In the genomic region with DNA sequence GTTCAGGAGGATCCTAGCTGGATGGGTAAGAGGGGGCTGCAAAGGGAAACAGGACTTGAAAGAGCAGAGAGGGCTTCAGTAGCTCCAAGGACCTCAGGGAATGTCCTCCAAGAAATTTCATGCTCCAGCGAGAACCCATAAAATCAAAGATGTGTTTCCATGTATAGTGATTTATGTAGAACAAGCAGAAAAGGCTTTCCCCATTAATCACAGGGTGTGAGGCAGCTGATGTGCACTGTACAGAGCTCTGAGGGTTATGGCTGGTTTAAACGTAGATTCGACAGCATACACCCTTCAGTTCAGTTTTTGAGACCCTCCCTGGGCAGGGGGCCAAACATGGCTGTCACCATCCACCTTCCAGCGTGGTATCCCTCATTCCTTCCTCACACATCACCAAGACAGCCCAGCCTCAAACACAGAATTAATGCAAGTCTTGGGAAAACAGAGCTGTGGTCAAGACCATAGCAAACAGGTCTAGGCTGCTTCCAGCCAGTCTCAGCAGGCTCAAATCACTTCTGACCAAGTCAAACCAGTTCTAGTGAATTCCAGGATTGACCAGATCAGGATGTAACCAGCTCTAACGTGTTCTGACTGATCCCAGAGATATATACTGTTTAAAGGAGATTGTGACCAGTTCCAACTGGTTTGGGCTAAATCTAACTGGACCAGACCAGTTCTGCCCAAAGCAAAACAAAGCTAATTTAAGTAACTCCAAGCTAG, we compare ENCODE assay signal across 12 mouse cellular contexts.
DNase-seq lines count a peak whose midpoint lies in the region; ATAC-seq and TF ChIP-seq lines count a peak whose summit lies in the region.
"Had no signal": no experiment of that assay in that cellular context is flagged by ENCODE, and none has a peak within 500 bp of the region (broad histone marks: within the 10 kb centered on the region; RNA-seq: fewer than 3 reads in every experiment).

No protein-coding gene starts in this region.

- no peak overlapping the region for H3K4me2 ChIP-seq in limb, embryonic 12.5 days

- H3K27me3 ChIP-seq in kidney, adult 2 months (replicated peaks; ENCODE audit: control insufficient read depth, insufficient read depth, low read length) = no peaks in the 10 kb centered on the region
- no peaks in the 10 kb centered on the region for H3K27me3 ChIP-seq in limb, embryonic 12.5 days

- H3K9ac ChIP-seq in limb, embryonic 12.5 days (replicated peaks) = no peak overlapping the region

- H3K4me3 ChIP-seq in kidney, adult 2 months (ENCODE audit: insufficient read depth, low read depth, low read length) = no peak overlapping the region
- H3K4me3 ChIP-seq in limb, embryonic 12.5 days (replicated peaks) = no peak overlapping the region

- peak; percentile 64; the same call in 1 of the 2 replicates for ATAC-seq in limb, embryonic 12.5 days (ENCODE audit: insufficient number of reproducible peaks, insufficient read depth, low FRiP score, low TSS enrichment, low read depth)

- no peaks in the 10 kb centered on the region for H3K36me3 ChIP-seq in kidney, adult 2 months (ENCODE audit: control insufficient read depth, insufficient read depth, low read length)
- no peaks in the 10 kb centered on the region for H3K36me3 ChIP-seq in limb, embryonic 12.5 days

- peak; percentile 18 for DNase-seq in 416B (ENCODE audit: low read depth)
- peak; percentile 43 for DNase-seq in embryo, embryonic 10.5 days (ENCODE audit: low spot score)
- DNase-seq in kidney, adult 2 months = peak; percentile 35
- DNase-seq in left cerebral cortex, postnatal 10 days (ENCODE audit: extremely low spot score in 1 of 2, low spot score in 2 of 2) = no peak
- no peak for DNase-seq in testis, postnatal 10 days (ENCODE audit: low spot score)
- DNase-seq in heart, postnatal 4 days = no peak
- no peak for DNase-seq in cerebellum, adult 11-12 months
- DNase-seq: heart, postnatal 36 days; lung, postnatal 14 days; right cerebral cortex, postnatal 4 days; thymus, adult 18-20 months had no signal

- H3K27ac ChIP-seq in kidney, adult 2 months (ENCODE audit: insufficient read depth, low read depth, low read length) = no peak overlapping the region
- peak overlapping the region; percentile 2; the same call in 1 of the 2 replicates for H3K27ac ChIP-seq in limb, embryonic 12.5 days

- 52% methylated on average over 5 of the region's 5 CpGs for WGBS in kidney, adult 2 months
- 55% methylated on average over 5 of the region's 5 CpGs for WGBS in limb, embryonic 12.5 days

- intact Hi-C loops in left cerebral cortex, postnatal 10 days (cut with DNase I) = loop anchor here (5.0 kb wide), 2 partner anchors 79 to 184 kb away; a partner anchor contains a TSS

- TF ChIP-seq POLR2A in kidney, adult 2 months (IDR thresholded peaks at IDR 0.05; ENCODE audit: low read depth, low read length) = no peak

- no peak for TF ChIP-seq CTCF in kidney, adult 2 months (conservative IDR thresholded peaks at IDR 0.05; ENCODE audit: insufficient read depth, insufficient read length, low read depth, low read length)

- no peaks in the 10 kb centered on the region for H3K9me3 ChIP-seq in limb, embryonic 12.5 days

- no peaks in the 10 kb centered on the region for H3K4me1 ChIP-seq in kidney, adult 2 months (ENCODE audit: control insufficient read depth, insufficient read depth, low read length)
- peaks cover 24% of the 10 kb centered on the region for H3K4me1 ChIP-seq in limb, embryonic 12.5 days (replicated peaks)

Comparison
In these comparisons a context has a peak if more than half of its experiments do, and no peak if none do; other contexts are left out.
1. DNase-seq: peak in 416B (single experiment), embryo, embryonic 10.5 days (single experiment) and kidney, adult 2 months (single experiment); none in left cerebral cortex, postnatal 10 days (0 of 2), testis, postnatal 10 days (single experiment), heart, postnatal 4 days (single experiment) and cerebellum, adult 11-12 months (single experiment).